Mouse (Mus musculus) urinary bladder, postnatal 4 days (tissue): ENCODE results near the gene Zfp667.
"Not testable (repeated sequence)": the region's sequence is repeated elsewhere in the genome, so short reads cannot be mapped to it uniquely, and the experiment has no call there.

Experiments
- DNase-seq, 2 experiments: peaks; one replicate each; pipeline ENCODE4 v3.0.0; 2021 to 2022; ENCODE audit warnings: low spot score in 2 of 2

Zfp667 gene

GRCm38 (mm10) chr7:6285842-6286705, at the start of gene Zfp667:
TSS of gene Zfp667 (plus strand) at chr7:6286579.
- peak; percentile 97 to 98 for DNase-seq

GRCm38 (mm10) chr7:6239787-6240186, 46.6 kb upstream of the Zfp667 start:
- DNase-seq, result no peak

GRCm38 (mm10) chr7:6240841-6241425, 45.4 kb upstream of the Zfp667 start:
- DNase-seq, result not testable (repeated sequence)

GRCm38 (mm10) chr7:6244361-6245292, 41.8 kb upstream of the Zfp667 start:
- no peak for DNase-seq

GRCm38 (mm10) chr7:6252410-6252809, 34.0 kb upstream of the Zfp667 start, which contains the start of gene Epp13:
TSS of gene Epp13 (plus strand) at chr7:6252710.
- DNase-seq, result no peak

- no peak for DNase-seq
Measured at GRCm38 (mm10) chr7:6254451-6254850, 31.9 kb upstream of the Zfp667 start.

- no peak for DNase-seq
Measured at GRCm38 (mm10) chr7:6257386-6257785, 29.0 kb upstream of the Zfp667 start.

GRCm38 (mm10) chr7:6258232-6259220, 27.9 kb upstream of the Zfp667 start:
- DNase-seq, result no peak

- not testable (repeated sequence) for DNase-seq
Measured at GRCm38 (mm10) chr7:6260004-6260403, 26.4 kb upstream of the Zfp667 start.

- no peak for DNase-seq
Measured at GRCm38 (mm10) chr7:6262120-6262519, 24.3 kb upstream of the Zfp667 start.

- no peak for DNase-seq
Measured at GRCm38 (mm10) chr7:6262984-6263383, 23.4 kb upstream of the Zfp667 start.

GRCm38 (mm10) chr7:6265695-6266094, 20.7 kb upstream of the Zfp667 start:
- no peak for DNase-seq

- DNase-seq, result no peak
Measured at GRCm38 (mm10) chr7:6277906-6278305, 8.5 kb upstream of the Zfp667 start.

GRCm38 (mm10) chr7:6282749-6283148, 3.6 kb upstream of the Zfp667 start:
- DNase-seq, result peak; percentile 46 to 75

- DNase-seq, result peak; percentile 68 to 72
Measured at GRCm38 (mm10) chr7:6283451-6284075, 2.8 kb upstream of the Zfp667 start.

- no peak for DNase-seq
Measured at GRCm38 (mm10) chr7:6284442-6285012, 1.9 kb upstream of the Zfp667 start.

- no peak for DNase-seq
Measured at GRCm38 (mm10) chr7:6285366-6285765, 1.0 kb upstream of the Zfp667 start.

GRCm38 (mm10) chr7:6286921-6287531, 647 bp downstream of the Zfp667 start:
- no peak for DNase-seq

- not testable (repeated sequence) for DNase-seq
Measured at GRCm38 (mm10) chr7:6291121-6291520, 4.7 kb downstream of the Zfp667 start.
